7 mouse cellular contexts compared by ENCODE assay signal in genomic region chr9:65909837-65910236, GRCm38 (mm10). TPM values are rescaled to one million over a fixed set of nuclear protein-coding genes. Genes with fewer than 3 reads are reported as not detected.
DNase-seq lines count a peak whose midpoint lies in the region; ATAC-seq and TF ChIP-seq lines count a peak whose summit lies in the region.

No protein-coding gene starts in this region.

- no peaks in the 10 kb centered on the region for H3K36me3 ChIP-seq in lung, postnatal 0 days (ENCODE audit: insufficient read depth, low read length)
- H3K36me3 ChIP-seq in forebrain, embryonic 11.5 days (ENCODE audit: control insufficient read depth, insufficient read depth, low read length): peaks cover 3% of the 10 kb centered on the region; the same call in 1 of the 2 replicates
- H3K36me3 ChIP-seq in limb, embryonic 12.5 days: peaks cover 14% of the 10 kb centered on the region
- H3K36me3 ChIP-seq in small intestine, adult 2 months (ENCODE audit: control insufficient read depth, insufficient read depth, low read length): no peaks in the 10 kb centered on the region

- peak overlapping the region; percentile 84 for H3K4me3 ChIP-seq in lung, postnatal 0 days (ENCODE audit: low read depth, low read length)
- H3K4me3 ChIP-seq in forebrain, embryonic 11.5 days (ENCODE audit: low read depth, low read length): peak overlapping the region; percentile 82
- peak overlapping the region; percentile 80 for H3K4me3 ChIP-seq in limb, embryonic 12.5 days (replicated peaks)
- peak overlapping the region; percentile 90 for H3K4me3 ChIP-seq in small intestine, adult 2 months (ENCODE audit: low read depth, low read length)

- no peaks in the 10 kb centered on the region for H3K27me3 ChIP-seq in lung, postnatal 0 days (replicated peaks; ENCODE audit: insufficient read depth, low read length)
- no peaks in the 10 kb centered on the region for H3K27me3 ChIP-seq in forebrain, embryonic 11.5 days (ENCODE audit: control insufficient read depth, insufficient read depth, low read length)
- no peaks in the 10 kb centered on the region for H3K27me3 ChIP-seq in limb, embryonic 12.5 days
- no peaks in the 10 kb centered on the region for H3K27me3 ChIP-seq in small intestine, adult 2 months (ENCODE audit: control insufficient read depth, insufficient read depth, low read length)

- no peak for TF ChIP-seq EP300 in lung, postnatal 0 days (IDR thresholded peaks at IDR 0.05)

- no peak for DNase-seq in lung, postnatal 0 days (ENCODE audit: low spot score)
- DNase-seq in lung, postnatal 10 days: no peak
- DNase-seq in forebrain, embryonic 11.5 days (ENCODE audit: low spot score): no peak
- no peak for DNase-seq in spleen, adult 18-20 months
- no peak for DNase-seq in cerebellum, postnatal 10 days

- 5% methylated on average over 4 of the region's 4 CpGs for WGBS in lung, postnatal 0 days
- 13% methylated on average over 4 of the region's 4 CpGs for WGBS in forebrain, embryonic 11.5 days
- WGBS in limb, embryonic 12.5 days: 11% methylated on average over 4 of the region's 4 CpGs
- WGBS in small intestine, adult 2 months: under 1% methylated on average over 4 of the region's 4 CpGs

- H3K27ac ChIP-seq in lung, postnatal 0 days (ENCODE audit: low read length): peak overlapping the region; percentile 79
- H3K27ac ChIP-seq in forebrain, embryonic 11.5 days (ENCODE audit: low read depth, low read length): no peak overlapping the region
- H3K27ac ChIP-seq in limb, embryonic 12.5 days: peak overlapping the region; percentile 91
- 0 out of 2 replicates have a peak overlapping the region, but pooled peaks have one; percentile 18 for H3K27ac ChIP-seq in small intestine, adult 2 months (ENCODE audit: insufficient read depth, low read depth, low read length)

- peak overlapping the region; percentile 70 for H3K9ac ChIP-seq in lung, postnatal 0 days (replicated peaks; ENCODE audit: low read depth)
- H3K9ac ChIP-seq in forebrain, embryonic 11.5 days (ENCODE audit: low read length): peak overlapping the region; percentile 74
- peak overlapping the region; percentile 85 for H3K9ac ChIP-seq in limb, embryonic 12.5 days (replicated peaks)

- peak overlapping the region; percentile 88 for H3K4me2 ChIP-seq in lung, postnatal 0 days (replicated peaks; ENCODE audit: low read depth, low read length)
- H3K4me2 ChIP-seq in forebrain, embryonic 11.5 days (ENCODE audit: low read depth, low read length, severe bottlenecking): peak overlapping the region; percentile 67
- H3K4me2 ChIP-seq in limb, embryonic 12.5 days: peak overlapping the region; percentile 77

- no peak for ATAC-seq in lung, postnatal 0 days
- no peak for ATAC-seq in forebrain, embryonic 11.5 days (replicated peaks; ENCODE audit: low FRiP score)
- ATAC-seq in limb, embryonic 12.5 days (ENCODE audit: insufficient number of reproducible peaks, insufficient read depth, low FRiP score, low TSS enrichment, low read depth): no peak

- no peak for TF ChIP-seq CTCF in lung, postnatal 0 days (IDR thresholded peaks at IDR 0.05)
- TF ChIP-seq CTCF in small intestine, adult 2 months (IDR thresholded peaks at IDR 0.05; ENCODE audit: extremely low read depth, insufficient read length, insufficient replicate concordance, low read depth, low read length): no peak

- H3K4me1 ChIP-seq in lung, postnatal 0 days (ENCODE audit: insufficient read depth, low read depth, low read length): no peaks in the 10 kb centered on the region
- H3K4me1 ChIP-seq in forebrain, embryonic 11.5 days (replicated peaks; ENCODE audit: control insufficient read depth, insufficient read depth, low read length): no peaks in the 10 kb centered on the region; the same call in 1 of the 2 replicates
- H3K4me1 ChIP-seq in limb, embryonic 12.5 days (replicated peaks): peaks cover 11% of the 10 kb centered on the region
- peaks cover 2% of the 10 kb centered on the region; the same call in 1 of the 2 replicates for H3K4me1 ChIP-seq in small intestine, adult 2 months (ENCODE audit: control insufficient read depth, insufficient read depth, insufficient read length, low read length)

- no peak for TF ChIP-seq POLR2A in small intestine, adult 2 months (IDR thresholded peaks at IDR 0.05; ENCODE audit: low read depth, low read length)

- H3K9me3 ChIP-seq in lung, postnatal 0 days (ENCODE audit: low read length): no peaks in the 10 kb centered on the region
- H3K9me3 ChIP-seq in forebrain, embryonic 11.5 days (ENCODE audit: control insufficient read depth, low read length): no peaks in the 10 kb centered on the region
- H3K9me3 ChIP-seq in limb, embryonic 12.5 days: no peaks in the 10 kb centered on the region

RNA-seq across cellular contexts. Expression of gene Csnk1g1, which starts 1.1 kb away (rescaled TPM):
- 8.4 and 8.9 TPM in 2 replicates for polyA plus RNA-seq in lung, postnatal 0 days (2015; fragmentation: Nextera tagmentation; extraction: Ambion mirVana)
- polyA plus RNA-seq in forebrain, embryonic 11.5 days (2014; fragmentation: Nextera tagmentation; extraction: Ambion mirVana): 21.2 and 24.4 TPM in 2 replicates
- polyA plus RNA-seq in limb, embryonic 12.5 days (2016; fragmentation: Nextera tagmentation; extraction: Ambion mirVana): 16.6 and 18.1 TPM in 2 replicates
- 1.5 and 3.2 TPM in 2 replicates for polyA plus RNA-seq in small intestine, adult 2 months (2012; rRNA removed)

RNA-seq across cellular contexts. Expression of gene Trip4, which starts 1.2 kb away (rescaled TPM):
- 17.6 and 18.7 TPM in 2 replicates for polyA plus RNA-seq in lung, postnatal 0 days (2015; fragmentation: Nextera tagmentation; extraction: Ambion mirVana)
- 34.6 and 38.9 TPM in 2 replicates for polyA plus RNA-seq in forebrain, embryonic 11.5 days (2014; fragmentation: Nextera tagmentation; extraction: Ambion mirVana)
- 36.3 and 41.6 TPM in 2 replicates for polyA plus RNA-seq in limb, embryonic 12.5 days (2016; fragmentation: Nextera tagmentation; extraction: Ambion mirVana)
- 1.6 and 3.3 TPM in 2 replicates for polyA plus RNA-seq in small intestine, adult 2 months (2012; rRNA removed)

RNA-seq across cellular contexts. Expression of gene Pclaf, which starts 19.8 kb away (rescaled TPM):
- 9.9 and 15.5 TPM in 2 replicates for polyA plus RNA-seq in lung, postnatal 0 days (2015; fragmentation: Nextera tagmentation; extraction: Ambion mirVana)
- polyA plus RNA-seq in forebrain, embryonic 11.5 days (2014; fragmentation: Nextera tagmentation; extraction: Ambion mirVana): 264 and 318 TPM in 2 replicates
- 245 and 259 TPM in 2 replicates for polyA plus RNA-seq in limb, embryonic 12.5 days (2016; fragmentation: Nextera tagmentation; extraction: Ambion mirVana)
- 1.2 and 1.9 TPM in 2 replicates for polyA plus RNA-seq in small intestine, adult 2 months (2012; rRNA removed)

Comparison
In these comparisons a context has a peak if more than half of its experiments do, and no peak if none do; other contexts are left out.
1. RNA of gene Pclaf, which starts 19.8 kb away (polyA plus RNA-seq): 264 to 318 TPM in forebrain, embryonic 11.5 days and 245 to 259 TPM in limb, embryonic 12.5 days; 9.9 to 15.5 TPM in lung, postnatal 0 days and 1.2 to 1.9 TPM in small intestine, adult 2 months; every median in the first group is over 10 times any median in the second.
2. Peak in every context shown above with its lines, with median percentiles within 50 percentile points of each other: H3K4me2 ChIP-seq, H3K4me3 ChIP-seq and H3K9ac ChIP-seq.